Mouse (Mus musculus): Measurements from ENCODE around the gene Gbp7. TPM values are rescaled to one million over a fixed set of nuclear protein-coding genes. Genes with fewer than 3 reads are reported as not detected.
"Not testable (repeated sequence)": the region's sequence is repeated elsewhere in the genome, so short reads cannot be mapped to it uniquely, and the experiment has no call there.

Gbp7 gene
- 1 to 10 TPM; 2.3 to 2.4 TPM for total RNA-seq (2021)

GRCm38 (mm10) chr3:142530087-142530953 lies at the start of gene Gbp7:
Gbp7 (plus strand) TSS chr3:142530342.
- DNase-seq, result peak; percentile 39

DNA sequence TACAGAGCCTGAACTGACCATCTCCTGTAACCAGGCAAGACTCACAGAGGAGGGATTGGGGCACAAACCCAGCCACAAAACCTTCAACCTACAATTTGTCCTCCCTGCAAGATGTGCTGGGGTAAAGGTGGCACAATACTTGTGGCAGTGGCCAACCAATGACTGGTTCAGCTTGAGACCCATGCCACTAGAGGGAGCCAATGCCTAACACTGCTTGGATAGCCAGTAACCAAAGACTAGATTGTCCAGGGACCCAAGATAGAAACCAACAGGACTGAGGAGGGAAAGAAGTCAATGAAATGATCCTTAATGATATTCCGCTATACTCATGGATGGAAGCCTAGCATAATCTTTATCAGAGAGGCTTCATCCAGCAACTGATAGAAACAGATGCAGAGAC lies 39.7 kb upstream of the Gbp7 start:
- peak; percentile 24 to 46 for DNase-seq

DNA sequence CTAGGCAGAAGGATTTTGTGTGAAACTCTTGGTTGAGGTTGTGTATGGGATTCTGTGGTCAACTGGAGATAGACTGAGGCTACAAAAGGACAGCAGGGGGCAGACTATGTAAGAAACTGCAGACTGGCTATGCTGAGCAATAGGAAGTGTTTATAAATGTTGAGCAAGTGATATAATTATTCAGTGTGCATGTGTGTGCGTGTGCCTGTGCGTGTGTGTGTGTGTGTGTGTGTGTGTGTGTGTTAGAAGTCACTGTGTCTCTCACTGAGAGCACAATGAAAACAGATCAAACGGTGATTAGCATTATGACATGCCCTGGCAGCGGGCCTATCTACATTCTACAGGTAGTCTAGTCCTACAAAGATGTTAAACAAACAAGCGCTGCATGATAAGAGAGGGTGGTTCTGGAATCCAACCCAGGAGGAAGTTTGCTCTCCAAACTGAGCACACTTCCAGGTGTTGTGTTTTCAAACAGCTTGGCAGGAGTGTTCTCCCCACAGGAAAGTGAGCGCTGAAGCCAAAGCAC lies 36.5 kb upstream of the Gbp7 start, which contains the start of gene Gbp5:
Gene Gbp5 (plus strand): TSS at position 443 of the 526 bp plus-strand sequence.
- no peak for DNase-seq

- no peak for DNase-seq
Observed at GRCm38 (mm10) chr3:142495146-142495655, 34.9 kb upstream of the Gbp7 start.

DNA sequence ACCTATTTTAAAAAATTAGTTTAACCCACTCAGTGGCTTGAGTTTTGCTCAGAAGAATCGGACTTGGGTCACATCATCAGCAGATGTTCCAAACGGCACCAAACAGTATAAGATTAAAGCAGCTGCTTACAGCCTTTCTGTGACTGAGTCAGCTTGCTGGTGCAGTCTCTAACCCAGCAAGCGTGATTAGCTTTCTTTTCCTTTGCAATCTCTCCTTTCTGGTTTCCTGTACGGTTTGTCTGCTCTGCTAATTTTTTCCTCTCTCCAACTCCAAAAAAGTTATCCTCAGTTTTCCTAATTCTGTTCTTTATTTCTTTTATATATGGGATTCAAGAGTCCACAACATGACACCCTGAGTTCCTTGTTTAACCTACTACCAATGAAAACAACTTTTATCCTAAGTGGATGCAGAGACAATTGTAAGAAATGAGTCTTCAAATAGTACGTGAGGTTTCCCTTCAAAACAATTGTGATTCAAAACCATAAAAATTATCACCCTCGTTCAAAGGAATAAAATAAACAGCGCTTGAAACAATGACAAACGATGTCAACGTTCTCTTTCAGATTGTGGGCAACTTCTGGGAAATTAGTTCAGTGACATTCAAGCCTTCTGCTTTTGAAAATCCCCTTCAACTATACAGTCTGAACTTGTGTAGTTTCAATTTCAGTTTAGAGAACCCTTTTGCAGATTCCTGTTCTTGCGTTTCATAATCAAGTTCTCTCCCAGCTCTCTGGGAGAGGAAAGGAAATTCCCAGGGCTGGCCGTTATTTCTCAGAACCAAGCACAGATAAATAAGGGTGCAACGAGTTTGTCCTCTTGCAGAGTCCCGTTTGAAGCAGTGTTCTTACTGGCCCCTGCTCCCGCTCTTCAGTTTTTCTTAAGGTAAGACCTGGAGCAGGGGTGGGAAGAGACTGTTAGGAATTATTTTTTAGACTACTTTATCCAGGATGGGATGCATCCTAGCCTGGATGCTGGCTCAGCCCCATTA lies 33.7 kb upstream of the Gbp7 start:
- no peak for DNase-seq

- no peak for DNase-seq
Observed at GRCm38 (mm10) chr3:142497123-142497841, 32.9 kb upstream of the Gbp7 start.

GRCm38 (mm10) chr3:142498941-142499340 lies 31.2 kb upstream of the Gbp7 start:
- DNase-seq, result no peak

- no peak for DNase-seq
Observed at GRCm38 (mm10) chr3:142528116-142528515, 2.0 kb upstream of the Gbp7 start.

- no peak for DNase-seq
Observed at GRCm38 (mm10) chr3:142529597-142529996, 545 bp upstream of the Gbp7 start.

- no peak for DNase-seq
Observed at GRCm38 (mm10) chr3:142531595-142531994, 1.5 kb downstream of the Gbp7 start.

DNA sequence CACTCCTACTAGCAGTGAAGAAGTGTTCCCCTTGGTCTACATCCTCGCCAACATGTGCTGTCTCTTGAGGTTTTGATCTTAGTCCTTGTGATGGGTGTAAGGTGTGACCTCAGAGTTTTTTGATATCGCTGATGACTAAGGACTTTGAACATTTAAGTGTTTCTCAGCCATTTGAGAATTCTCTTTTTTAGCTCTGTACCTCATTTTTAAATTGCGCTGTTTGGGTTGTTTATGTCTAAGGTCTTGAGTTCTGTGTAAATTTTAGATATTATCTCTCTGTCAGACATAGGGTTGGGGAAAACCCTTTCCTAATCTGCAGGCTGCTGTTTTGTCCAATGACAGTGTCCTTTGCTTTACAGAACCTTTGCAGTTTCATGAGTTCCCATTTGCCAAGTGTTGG lies 3.0 kb downstream of the Gbp7 start:
- DNase-seq, result no peak

GRCm38 (mm10) chr3:142535667-142536066 lies 5.5 kb downstream of the Gbp7 start:
- DNase-seq, result no peak

GRCm38 (mm10) chr3:142541391-142541790 lies 11.2 kb downstream of the Gbp7 start:
- no peak for DNase-seq

- not testable (repeated sequence) for DNase-seq
Observed at GRCm38 (mm10) chr3:142542776-142543175, 12.6 kb downstream of the Gbp7 start.

GRCm38 (mm10) chr3:142546690-142547089 lies 16.5 kb downstream of the Gbp7 start:
- DNase-seq, result no peak

DNA sequence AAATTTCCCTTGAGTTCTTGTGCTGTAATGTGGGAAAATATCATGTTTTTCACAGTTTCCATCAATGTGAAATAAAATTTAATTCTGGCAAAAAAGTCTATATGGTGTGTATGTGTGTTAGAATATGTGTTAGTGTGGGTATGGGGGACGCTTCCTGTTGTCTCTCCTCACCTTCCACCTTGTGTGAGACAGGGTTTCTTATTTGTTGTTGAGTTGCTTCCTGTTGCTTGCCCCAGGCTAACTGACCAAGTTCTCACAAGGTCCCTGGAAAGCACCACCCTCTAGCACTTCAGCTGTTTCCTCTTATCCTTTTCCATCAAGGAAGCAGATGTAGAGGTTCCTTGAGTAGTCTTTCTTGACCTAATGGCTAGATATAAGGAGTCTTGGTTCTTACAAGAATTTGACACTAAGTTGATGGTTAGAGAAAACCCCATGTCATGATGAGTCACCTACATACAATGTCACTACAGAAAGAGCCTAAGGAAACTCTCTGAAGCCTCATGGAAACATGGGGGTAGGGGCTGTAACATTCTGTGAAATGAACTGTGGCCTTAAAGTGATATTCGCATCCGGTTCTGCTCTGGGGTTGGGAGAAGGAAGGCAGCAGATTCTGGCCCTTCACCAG lies 20.0 kb downstream of the Gbp7 start:
- no peak for DNase-seq

GRCm38 (mm10) chr3:142554601-142555000 lies 24.5 kb downstream of the Gbp7 start:
- DNase-seq, result no peak

DNA sequence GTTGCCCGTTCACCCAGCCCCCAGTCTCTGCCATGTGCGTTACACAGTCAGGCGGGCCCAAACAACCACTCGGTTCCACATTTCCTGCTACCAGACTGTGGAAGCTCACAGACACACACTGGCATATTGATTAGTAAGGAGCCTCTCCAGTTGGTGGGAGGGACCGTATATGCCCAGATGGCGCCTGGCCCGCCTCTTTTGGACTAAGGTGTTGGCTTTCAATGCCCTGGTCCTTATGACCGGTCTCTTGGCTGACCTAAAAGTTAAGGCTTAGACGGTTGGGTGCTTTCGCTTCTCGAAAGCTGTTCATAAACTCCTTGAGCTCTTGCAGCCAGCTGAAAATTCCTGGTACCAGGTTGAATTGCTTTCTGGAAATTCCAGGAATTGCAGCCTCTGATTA lies 25.5 kb downstream of the Gbp7 start:
- DNase-seq, result no peak

DNA sequence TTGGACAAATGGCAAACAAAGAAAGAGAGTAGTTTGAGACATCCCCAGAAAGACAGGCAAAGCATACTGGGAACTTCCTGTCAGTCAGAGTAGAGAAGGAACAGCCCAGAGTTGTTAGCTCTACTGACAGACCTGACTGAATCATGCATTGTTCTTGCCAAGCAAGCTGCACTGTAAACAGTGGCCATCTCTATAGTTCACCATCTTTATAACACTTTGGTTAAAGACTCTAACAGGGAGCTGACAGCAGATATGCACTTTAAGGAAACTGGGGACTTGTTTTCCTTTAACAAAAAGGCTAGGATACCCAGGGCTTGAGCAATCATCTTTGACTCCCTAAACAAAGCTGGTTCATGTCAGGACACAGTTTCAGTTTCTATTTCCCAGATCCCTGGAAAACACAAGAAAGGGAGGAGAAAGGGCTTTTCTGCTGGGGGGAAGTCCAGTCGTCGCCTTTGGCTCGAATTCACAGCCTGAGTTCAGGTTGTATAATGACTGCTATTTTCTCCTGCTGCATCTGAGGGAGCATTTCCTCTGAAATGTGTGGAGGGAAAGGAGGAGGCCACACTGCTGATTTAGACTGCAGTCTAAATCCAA lies 29.6 kb downstream of the Gbp7 start, which contains the start of gene Gbp3:
Gene Gbp3 (plus strand): TSS at position 395 of the 597 bp plus-strand sequence.
- DNase-seq, result no peak

- peak; percentile 62 to 73 for DNase-seq
Observed at GRCm38 (mm10) chr3:142560296-142560948, 30.3 kb downstream of the Gbp7 start.
